Mouse (Mus musculus): Measurements from ENCODE around the gene AC140267.1.

The AC140267.1 gene

DNA sequence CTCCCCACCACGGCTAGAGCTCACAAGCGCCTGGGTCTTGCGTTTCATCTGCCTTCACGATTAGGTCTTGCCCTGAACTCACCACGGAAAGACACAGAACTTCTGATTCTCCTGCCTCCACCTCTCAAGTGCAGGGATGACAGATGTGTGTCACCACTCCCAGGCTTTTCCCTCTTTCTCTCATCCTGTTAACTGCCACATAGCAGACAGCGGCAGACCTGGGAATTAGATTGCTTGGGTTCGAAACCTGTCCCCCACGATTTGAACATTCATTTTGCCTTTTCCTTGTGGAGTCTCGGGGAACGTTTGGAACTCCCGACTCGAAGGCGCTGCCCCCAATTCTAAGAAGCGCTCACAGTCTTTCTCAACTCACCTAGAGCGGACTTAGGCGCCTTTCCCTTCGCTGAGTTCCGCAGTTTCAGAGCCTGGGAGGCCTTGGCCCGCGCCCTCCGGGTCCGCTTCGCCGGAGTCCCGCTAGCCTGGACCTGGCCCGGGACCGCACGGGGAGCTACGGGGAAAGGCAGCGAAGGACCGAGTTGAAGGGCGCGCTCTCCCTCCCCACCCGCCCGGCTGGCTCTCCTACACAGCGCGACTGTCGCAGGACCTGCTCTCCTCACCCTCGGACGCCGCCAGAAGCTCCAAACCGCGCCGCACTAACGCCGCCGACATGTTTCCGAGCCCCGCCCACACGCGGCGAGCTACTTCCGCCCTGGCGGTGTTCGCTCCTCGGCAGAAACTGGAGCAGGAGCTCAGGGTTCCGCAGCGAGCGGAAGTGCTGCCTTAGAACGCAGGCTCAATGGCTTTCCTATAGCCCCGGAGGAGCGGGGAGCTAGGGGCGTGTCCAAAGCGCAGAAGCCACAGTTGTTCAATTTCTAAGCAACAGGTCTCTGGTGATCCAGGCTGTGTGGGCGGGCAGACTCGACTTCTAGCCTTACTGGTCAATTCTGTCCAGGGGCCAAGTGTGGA lies 28.3 kb downstream of the AC140267.1 start, which contains the start of gene Rps19bp1:
Gene Rps19bp1, minus strand, starts transcription at position 706 of the 966 bp plus-strand sequence.
- peak; percentile 94 for DNase-seq (ENCODE audit: low read depth)

DNA sequence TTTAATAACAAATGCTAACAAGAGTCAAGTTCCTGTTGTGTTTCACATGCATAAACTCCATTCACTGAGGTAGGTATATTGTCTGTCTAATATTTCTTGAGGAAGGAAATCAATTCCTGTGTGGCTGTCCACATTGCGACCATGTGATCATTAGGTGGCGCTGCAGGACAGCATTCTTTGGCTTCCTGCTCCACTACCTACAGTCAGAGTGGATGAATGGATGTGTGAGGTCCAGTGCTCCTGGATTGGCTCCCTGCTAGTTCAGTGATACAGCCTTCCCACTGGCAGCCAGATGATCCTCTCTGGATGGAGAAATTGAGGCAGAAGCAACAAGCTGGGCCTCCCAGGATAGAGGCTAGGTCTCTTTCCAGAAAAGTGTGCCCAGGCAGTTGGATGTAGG lies 30.6 kb downstream of the AC140267.1 start:
- DNase-seq (ENCODE audit: low read depth), result peak; percentile 84

DNA sequence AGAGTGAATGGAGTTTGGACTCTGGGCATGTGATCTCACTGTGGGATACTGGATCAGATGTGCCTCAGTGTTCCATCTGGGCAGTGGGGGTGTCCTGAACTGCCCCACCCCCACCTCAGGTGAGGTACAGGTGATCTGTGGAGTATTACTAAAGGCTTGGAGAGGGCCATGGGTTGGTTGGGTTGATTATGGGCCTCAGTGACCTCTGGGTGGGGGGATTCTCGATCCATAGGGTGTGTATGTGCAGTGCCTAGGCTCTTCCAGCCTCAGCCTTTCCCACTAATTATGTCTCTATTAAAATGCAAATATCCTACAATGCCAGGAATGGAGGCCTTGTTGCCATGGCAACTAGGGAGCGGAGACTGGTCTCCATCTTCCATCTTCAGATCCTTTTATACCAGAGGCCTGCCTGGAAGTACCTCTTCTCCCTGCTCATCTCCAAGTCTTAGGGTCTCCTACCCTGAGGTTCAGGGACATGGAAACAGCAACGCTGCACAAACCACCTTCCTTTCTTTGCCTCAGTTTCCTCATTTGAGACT lies 36.3 kb downstream of the AC140267.1 start:
- no peak for DNase-seq (ENCODE audit: low read depth)

DNA sequence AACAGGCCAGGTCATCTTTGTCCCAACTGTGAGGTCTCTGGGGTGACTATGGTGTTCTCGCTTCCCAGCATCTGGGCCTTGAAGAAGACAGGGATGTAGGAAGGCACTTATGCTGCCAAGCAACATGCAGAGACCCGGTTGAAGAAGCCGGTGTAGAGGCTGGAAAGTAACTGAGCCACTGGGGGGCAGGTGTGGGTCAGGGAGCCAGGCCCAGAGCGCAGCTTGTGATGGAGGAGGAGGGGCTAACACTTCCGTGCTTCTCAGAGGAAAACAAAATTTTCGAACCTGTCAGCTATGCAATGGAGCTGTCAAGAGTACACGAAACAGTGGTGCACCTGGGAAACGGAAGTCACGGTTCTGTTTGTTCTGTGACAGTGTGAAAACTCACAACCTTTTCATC lies 41.5 kb downstream of the AC140267.1 start:
- no peak for DNase-seq (ENCODE audit: low read depth)

DNA sequence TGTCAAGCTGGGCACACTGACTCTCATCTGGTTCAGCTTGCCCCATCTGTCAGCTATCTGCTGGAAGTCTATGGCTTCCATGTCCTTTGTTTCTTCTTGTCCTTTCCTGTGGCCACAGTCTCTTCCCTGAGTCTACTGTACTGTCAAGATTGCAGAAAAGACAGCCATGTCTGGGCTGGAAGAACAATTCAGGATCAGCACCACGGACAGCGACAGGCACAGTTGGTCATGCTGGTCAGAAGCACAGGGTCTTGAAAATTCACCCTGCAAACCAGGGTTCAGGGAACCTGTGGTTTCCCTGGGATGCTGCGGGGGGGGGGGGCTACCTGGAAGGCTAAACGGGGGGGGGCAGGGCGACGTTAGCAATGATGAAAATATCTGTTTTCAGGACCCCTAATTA lies 42.0 kb downstream of the AC140267.1 start:
- DNase-seq (ENCODE audit: low read depth), result peak; percentile 70

DNA sequence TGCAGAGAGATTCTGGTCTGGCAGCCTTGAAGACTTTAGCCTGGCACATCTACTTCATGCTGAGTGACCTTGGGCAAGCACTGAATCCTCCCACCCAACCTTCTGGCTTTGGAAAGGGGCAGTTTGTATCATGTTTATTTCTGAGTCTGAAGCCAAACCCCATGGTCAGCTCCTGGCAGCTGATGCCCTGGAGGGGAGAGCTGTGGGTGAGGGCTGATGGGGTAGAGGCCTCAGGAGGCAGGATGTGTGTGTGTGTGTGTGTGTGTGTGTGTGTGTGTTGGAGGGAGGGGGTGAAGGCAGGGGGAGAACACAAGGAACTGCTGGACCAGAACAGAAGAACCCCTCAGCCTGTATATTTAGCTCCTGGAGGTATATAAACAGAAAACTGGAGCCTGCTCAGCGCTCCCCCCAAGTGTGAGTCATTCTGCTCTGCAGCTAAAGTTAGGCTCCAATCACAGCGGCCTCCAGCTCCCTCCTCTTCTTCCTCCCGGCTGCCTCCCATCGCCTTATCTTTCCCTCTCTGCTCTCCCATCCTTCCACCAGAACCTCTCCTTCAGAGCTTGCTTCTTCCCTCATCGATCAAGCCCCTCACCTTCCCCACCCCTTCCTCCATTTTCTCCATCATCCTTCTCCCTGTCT lies 42.6 kb downstream of the AC140267.1 start:
- no peak for DNase-seq (ENCODE audit: low read depth)

DNA sequence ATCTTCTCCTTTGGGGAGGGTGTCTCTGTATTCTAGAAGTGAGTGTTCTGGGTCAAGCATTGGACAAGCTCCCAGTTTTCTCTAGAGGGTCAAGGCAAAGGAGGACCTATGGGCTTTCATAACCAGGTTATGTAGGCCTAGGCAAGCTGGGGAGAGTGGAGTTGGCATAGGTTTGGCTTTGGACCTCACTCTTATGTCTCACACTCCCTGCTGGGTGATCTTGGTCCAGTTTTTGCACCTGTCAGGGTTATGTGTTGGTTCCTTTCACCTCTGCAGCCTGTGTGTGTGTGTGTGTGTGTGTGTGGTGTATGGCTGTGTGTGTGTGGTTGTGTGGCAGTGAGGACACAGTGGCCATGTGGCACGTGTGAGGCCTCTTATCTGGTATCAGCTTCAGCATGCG lies 43.4 kb downstream of the AC140267.1 start:
- no peak for DNase-seq (ENCODE audit: low read depth)

DNA sequence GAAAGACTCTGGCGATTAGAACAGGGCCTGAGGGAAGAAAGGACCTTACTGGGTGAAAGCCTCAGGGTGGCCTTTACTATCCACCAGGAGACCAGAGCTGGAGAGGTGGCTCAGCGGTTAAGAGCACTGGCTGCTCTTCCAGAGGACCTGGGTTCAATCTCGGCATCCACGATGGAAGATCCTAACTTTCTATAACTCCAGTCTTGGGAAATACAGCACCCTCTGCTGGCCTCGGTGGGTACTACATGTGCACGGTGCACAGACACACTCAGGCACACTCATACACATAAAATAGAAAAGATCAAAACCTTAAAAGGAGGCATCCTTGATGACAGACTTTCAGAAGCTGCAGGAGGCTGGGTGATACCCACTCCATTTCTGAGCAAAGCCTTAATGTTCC lies 45.0 kb downstream of the AC140267.1 start:
- DNase-seq (ENCODE audit: low read depth), result no peak

Measured in c-Kit-positive CD71-negative TER-119-negative erythroid progenitor cells, embryonic 14.5 days (primary cell).